Mouse (Mus musculus) testis, adult 2 months (tissue): ENCODE data around the gene Rcc1. TPM values are rescaled to one million over a fixed set of nuclear protein-coding genes. Genes with fewer than 3 reads are reported as not detected.

Experiments
- H3K27ac ChIP-seq: fragments of 200-500 bp; 2 replicates; pipeline ENCODE4 v1.5.1; 2012; ENCODE audit warnings: low read depth, low read length; ENCODE audit not compliant: control insufficient read depth, insufficient read depth
- H3K27me3 ChIP-seq: fragments of 200-500 bp; 2 replicates; pipeline ENCODE4 v1.6.1; 2012; ENCODE audit warnings: mild to moderate bottlenecking, low read length, moderate library complexity; ENCODE audit not compliant: control insufficient read depth, insufficient read depth
- H3K36me3 ChIP-seq: fragments of 200-500 bp; 2 replicates; pipeline ENCODE4 v1.6.1; 2012; ENCODE audit warnings: mild to moderate bottlenecking, low read length; ENCODE audit not compliant: control insufficient read depth, insufficient read depth
- H3K4me1 ChIP-seq: fragments of 200-500 bp; 2 replicates; pipeline ENCODE4 v1.6.1; 2012; ENCODE audit warnings: low read length; ENCODE audit not compliant: control insufficient read depth, insufficient read depth
- H3K4me3 ChIP-seq: fragments of 200-500 bp; 2 replicates; pipeline ENCODE4 v1.5.1; 2012; ENCODE audit warnings: low read depth, mild to moderate bottlenecking, low read length, moderate library complexity, mixed read lengths; ENCODE audit not compliant: control insufficient read depth
- CTCF ChIP-seq: fragments of 200-500 bp; IDR thresholded peaks from 2 replicates; pipeline ENCODE4 v1.5.1; 2012; ENCODE audit warnings: low read depth, mild to moderate bottlenecking, inconsistent platforms, low read length, moderate library complexity; ENCODE audit not compliant: control insufficient read depth, insufficient read depth, insufficient replicate concordance
- POLR2A ChIP-seq: fragments of 200-500 bp; IDR thresholded peaks from 2 replicates; pipeline ENCODE4 v1.6.1; 2012; ENCODE audit warnings: low read depth, mild to moderate bottlenecking, inconsistent platforms, low read length, moderate library complexity; ENCODE audit not compliant: control insufficient read depth
- polyA plus RNA-seq: library from polyadenylated mRNA; depleted of rRNA; stranded (reverse); fragments of >200 nt; gene quantifications from 2 replicates; pipeline ENCODE4 v1.2.3, GENCODE M21; 2012; rRNA removed

Gene Rcc1
- 179 and 185 TPM in 2 replicates for polyA plus RNA-seq

DNA sequence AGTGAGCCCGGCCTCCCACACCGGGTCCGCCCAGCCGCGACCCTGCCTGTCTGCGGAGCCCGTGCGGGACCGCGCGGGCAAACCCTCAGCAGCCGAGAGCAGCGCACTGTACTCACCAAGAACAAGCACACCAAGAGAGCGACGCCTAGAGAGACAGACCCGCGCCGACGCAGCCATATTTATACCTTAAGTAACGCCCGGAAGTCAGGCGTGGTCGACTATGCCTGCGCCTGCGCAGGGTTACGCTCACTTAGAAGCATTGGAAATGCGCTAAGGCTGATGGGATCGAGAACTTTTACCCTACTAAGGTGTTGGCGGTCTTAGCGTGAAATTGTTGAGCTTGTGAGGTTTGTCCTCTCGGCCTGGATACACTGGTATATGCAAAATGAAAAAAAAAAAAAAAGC is at the start of gene Rcc1:
Rcc1 (minus strand) TSS at position 125 of the 405 bp plus-strand sequence.
- TF ChIP-seq CTCF (0 out of 2 replicates have a peak, but pooled peaks have one; percentile 9), POLR2A (peak; percentile 99)
- Histone ChIP-seq H3K4me3 (peak within 1 kb of the TSS; percentile 91), H3K27ac (peak within 1 kb of the TSS; percentile 96), H3K36me3 (no peaks in the 10 kb centered on the region; the same call in 1 of the 2 replicates), H3K27me3 (no peaks in the 10 kb centered on the region), H3K4me1 (peaks cover 7% of the 10 kb centered on the region)

- no peaks in the 10 kb centered on the region; the same call in 1 of the 2 replicates for H3K36me3 ChIP-seq
- H3K4me1 ChIP-seq = no peaks in the 10 kb centered on the region
- H3K27me3 ChIP-seq = no peaks in the 10 kb centered on the region
- TF ChIP-seq POLR2A (no peak), CTCF (no peak)
- no peak overlapping the region for H3K27ac ChIP-seq
- no peak overlapping the region for H3K4me3 ChIP-seq
These were observed 47.6 kb upstream of the Rcc1 start for GRCm38 (mm10) chr4:132401016-132401415.

DNA sequence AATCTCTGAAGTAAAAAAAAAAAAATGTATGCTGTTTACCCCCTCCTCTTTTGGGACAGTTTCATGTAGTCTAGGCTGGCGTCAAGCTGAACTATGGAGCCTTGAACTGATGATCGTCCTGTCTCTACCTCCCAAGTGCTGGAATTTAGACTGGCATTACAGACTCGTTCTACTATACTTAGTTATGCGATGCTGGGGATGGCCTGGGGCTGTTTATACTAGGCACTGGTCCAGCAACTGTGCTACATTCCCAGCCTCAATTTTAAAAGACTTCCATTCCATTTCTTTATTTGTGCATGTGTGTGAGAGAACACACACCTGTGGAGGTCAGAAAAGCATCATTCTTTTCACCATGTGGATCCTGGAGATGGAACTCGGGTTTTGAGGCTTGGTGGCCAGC is 45.5 kb upstream of the Rcc1 start:
- no peak overlapping the region for H3K27ac ChIP-seq
- H3K36me3 ChIP-seq = no peaks in the 10 kb centered on the region; the same call in 1 of the 2 replicates
- no peaks in the 10 kb centered on the region for H3K27me3 ChIP-seq
- no peaks in the 10 kb centered on the region; the same call in 1 of the 2 replicates for H3K4me1 ChIP-seq
- H3K4me3 ChIP-seq = no peak overlapping the region
- TF ChIP-seq CTCF (no peak), POLR2A (no peak)

DNA sequence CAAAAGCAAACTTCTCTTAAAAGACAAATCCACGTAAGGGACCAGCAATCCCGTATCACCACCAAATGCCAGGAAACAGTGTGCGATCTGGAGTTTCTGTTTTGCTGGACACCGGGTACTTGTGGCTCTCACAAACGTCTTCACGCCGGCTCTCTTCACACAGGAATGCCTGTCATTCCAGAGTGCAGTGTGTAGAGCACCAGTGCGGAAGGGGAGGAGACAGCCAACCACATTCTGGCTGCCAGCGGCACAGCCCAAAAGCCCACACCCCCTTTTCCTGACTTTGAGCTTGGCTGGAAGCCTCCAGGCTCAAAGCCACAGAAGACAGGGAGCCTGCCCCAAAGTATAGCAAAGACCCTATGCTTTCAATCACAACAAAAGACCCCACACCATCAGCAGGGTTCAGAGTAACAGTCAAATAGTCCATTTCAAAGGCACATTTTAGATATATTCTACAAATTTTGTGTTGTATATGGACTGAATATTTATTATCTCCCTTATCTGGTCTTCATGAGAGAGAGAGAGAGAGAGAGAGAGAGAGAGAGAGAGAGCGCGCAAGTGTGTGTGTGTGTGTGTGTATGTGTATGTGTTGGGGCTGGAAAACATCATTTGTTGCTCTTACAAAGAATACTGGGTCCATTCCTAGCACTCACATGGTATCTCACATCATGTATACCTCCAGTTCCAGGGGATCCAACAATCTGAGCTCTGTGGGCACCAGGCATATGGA is 44.8 kb upstream of the Rcc1 start:
- Histone ChIP-seq H3K4me1 (no peaks in the 10 kb centered on the region; the same call in 1 of the 2 replicates), H3K4me3 (peak overlapping the region; percentile 56), H3K27me3 (no peaks in the 10 kb centered on the region), H3K36me3 (no peaks in the 10 kb centered on the region; the same call in 1 of the 2 replicates), H3K27ac (peak overlapping the region; percentile 17; the same call in 1 of the 2 replicates)
- TF ChIP-seq POLR2A (peak; percentile 75), CTCF (no peak)

DNA sequence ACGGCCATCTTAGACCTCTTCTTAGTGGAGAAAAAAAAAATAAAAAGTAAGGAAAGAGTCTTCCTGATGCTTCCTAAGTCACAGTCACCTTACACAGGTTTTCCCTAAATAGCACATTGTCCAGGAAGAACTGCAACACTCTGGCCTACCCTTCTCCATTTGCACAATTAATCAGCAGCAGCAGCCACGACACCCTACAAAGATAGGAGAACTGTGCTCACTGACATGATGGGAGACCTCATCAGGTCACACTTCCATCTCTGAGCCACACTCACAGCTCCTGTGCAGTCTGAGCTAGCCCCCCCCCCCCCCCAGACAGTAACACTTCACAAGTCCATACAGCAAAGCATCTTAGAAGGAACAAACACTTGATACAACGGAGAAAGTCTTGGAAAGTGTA is 43.7 kb upstream of the Rcc1 start:
- no peaks in the 10 kb centered on the region; the same call in 1 of the 2 replicates for H3K36me3 ChIP-seq
- TF ChIP-seq CTCF (no peak), POLR2A (no peak)
- no peak overlapping the region for H3K27ac ChIP-seq
- no peaks in the 10 kb centered on the region for H3K27me3 ChIP-seq
- no peaks in the 10 kb centered on the region; the same call in 1 of the 2 replicates for H3K4me1 ChIP-seq
- H3K4me3 ChIP-seq = no peak overlapping the region

DNA sequence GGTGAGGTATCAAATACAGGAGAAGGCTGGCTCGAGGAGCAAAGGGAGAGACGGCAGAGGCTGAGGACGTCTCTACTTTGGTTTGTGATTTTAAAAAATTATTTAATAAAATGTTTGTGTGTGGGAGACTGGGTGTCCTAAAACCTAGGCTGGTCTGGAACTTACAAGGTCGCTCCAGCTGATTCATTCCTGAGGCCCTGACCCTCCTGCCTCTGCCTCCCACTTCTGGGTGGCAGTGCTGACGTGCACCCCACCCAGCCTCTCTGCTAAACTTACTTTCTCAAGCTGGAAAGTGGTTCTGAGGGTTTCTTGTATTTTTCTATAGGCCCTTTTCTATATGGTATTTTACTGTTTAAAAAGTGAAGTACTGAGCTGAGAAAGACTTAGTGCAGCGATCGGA is 42.8 kb upstream of the Rcc1 start:
- no peaks in the 10 kb centered on the region; the same call in 1 of the 2 replicates for H3K4me1 ChIP-seq
- H3K27me3 ChIP-seq = no peaks in the 10 kb centered on the region
- TF ChIP-seq POLR2A = no peak
- TF ChIP-seq CTCF = no peak
- H3K4me3 ChIP-seq = no peak overlapping the region
- H3K27ac ChIP-seq = no peak overlapping the region
- no peaks in the 10 kb centered on the region; the same call in 1 of the 2 replicates for H3K36me3 ChIP-seq

GRCm38 (mm10) chr4:132391063-132391740 is 37.8 kb upstream of the Rcc1 start:
- H3K27me3 ChIP-seq = no peaks in the 10 kb centered on the region
- no peak overlapping the region; the same call in none of the 2 replicates for H3K4me3 ChIP-seq
- no peaks in the 10 kb centered on the region; the same call in 1 of the 2 replicates for H3K4me1 ChIP-seq
- H3K27ac ChIP-seq = 0 out of 2 replicates have a peak overlapping the region, but pooled peaks have one; percentile 8
- H3K36me3 ChIP-seq = no peaks in the 10 kb centered on the region
- TF ChIP-seq POLR2A = no peak
- TF ChIP-seq CTCF = no peak
